Mouse (Mus musculus) bone marrow macrophage, adult 2 months (primary cell): ENCODE measurements at regions not wholly inside any gene's neighbourhood (a gene's known extent, or its start where the extent isn't known, plus 50 kb on each side); places are given as distances from the start of the nearest gene placed in this dataset.

Experiments used
- H3K27ac ChIP-seq: 2 replicates; pipeline ENCODE4 v1.5.1; 2012; ENCODE audit warnings: low read depth, low read length; ENCODE audit not compliant: insufficient read depth
- H3K4me1 ChIP-seq: 2 replicates; pipeline ENCODE4 v1.6.1; 2012; ENCODE audit warnings: low read length; ENCODE audit not compliant: control insufficient read depth, insufficient read depth
- H3K4me3 ChIP-seq: 2 replicates; pipeline ENCODE4 v1.5.1; 2012; ENCODE audit warnings: mild to moderate bottlenecking, low read length, moderate library complexity; ENCODE audit not compliant: insufficient read depth
- CTCF ChIP-seq: IDR thresholded peaks from 2 replicates; pipeline ENCODE4 v1.5.1; 2012; ENCODE audit warnings: low read depth, mild to moderate bottlenecking, low read length, moderate library complexity
- POLR2A ChIP-seq: IDR thresholded peaks from 2 replicates; pipeline ENCODE4 v1.6.1; 2012; ENCODE audit warnings: mild to moderate bottlenecking, low read depth, low read length, borderline replicate concordance

DNA sequence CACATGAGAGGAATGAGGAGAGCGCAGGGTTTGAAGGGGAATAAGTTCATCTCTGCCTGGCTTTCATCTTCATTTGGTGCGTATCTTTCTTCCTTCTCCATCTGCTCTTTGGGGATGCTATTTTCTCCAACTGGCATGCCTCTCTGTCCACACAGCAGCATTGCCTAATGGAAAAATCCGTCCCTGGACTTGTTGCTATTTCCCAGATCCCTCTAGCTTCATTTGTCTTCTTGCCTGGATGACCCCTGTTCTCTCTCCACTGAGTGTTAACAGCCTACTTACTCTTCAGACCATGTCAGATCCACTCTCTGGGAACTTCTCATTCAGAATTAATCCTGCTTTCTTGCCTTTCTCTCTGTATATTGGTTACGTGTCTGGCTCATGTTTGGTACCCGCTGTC is 102.7 kb upstream of the Pkn2 start:
- Histone ChIP-seq H3K4me3 (no peak overlapping the region), H3K27ac (no peak overlapping the region), H3K4me1 (no peaks in the 10 kb centered on the region)
- TF ChIP-seq CTCF, result no peak
- TF ChIP-seq POLR2A, result no peak

DNA sequence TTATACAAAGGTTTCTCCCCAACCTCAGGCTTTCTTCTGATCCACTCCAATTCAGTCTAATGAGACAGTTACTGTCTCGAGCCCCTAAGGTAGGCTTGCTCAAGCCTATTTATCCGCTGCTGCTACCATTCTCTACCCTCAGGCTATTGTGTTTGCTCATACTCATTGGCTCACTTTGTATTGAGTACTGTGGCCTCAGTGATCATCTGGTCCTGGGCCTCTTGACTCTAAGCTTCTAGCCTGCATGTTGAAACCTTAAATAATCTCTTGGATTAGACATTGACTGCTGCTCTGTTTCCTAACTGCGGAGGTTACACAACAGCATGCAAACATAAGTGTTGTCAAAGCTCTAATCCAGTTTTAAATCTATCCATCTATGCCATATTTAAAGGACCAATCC is 99.4 kb upstream of the Pkn2 start:
- TF ChIP-seq POLR2A (no peak), CTCF (no peak)
- Histone ChIP-seq H3K4me1 (no peaks in the 10 kb centered on the region), H3K4me3 (no peak overlapping the region), H3K27ac (no peak overlapping the region)

DNA sequence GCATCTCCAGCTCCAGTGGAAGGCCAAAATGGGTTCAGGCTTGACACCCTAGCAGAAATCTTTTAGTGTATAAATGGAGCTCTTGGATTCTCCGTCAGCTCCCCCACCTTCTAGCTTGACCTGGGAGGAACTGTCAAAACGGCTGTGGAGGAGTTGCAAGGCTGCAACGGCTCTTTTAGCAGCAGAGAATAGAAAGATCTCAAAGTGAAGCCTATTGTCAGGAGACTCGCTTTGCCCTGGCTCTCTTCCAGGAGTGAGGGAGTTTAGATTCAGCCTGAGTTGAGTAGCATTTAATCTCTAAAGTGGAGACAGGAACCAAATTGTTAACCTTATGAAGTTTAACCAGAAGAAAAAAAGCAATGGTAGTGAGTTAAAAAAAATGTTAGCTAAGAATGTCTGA is 97.4 kb upstream of the Pkn2 start:
- Histone ChIP-seq H3K27ac (no peak overlapping the region), H3K4me3 (no peak overlapping the region), H3K4me1 (no peaks in the 10 kb centered on the region)
- TF ChIP-seq CTCF (no peak), POLR2A (no peak)

DNA sequence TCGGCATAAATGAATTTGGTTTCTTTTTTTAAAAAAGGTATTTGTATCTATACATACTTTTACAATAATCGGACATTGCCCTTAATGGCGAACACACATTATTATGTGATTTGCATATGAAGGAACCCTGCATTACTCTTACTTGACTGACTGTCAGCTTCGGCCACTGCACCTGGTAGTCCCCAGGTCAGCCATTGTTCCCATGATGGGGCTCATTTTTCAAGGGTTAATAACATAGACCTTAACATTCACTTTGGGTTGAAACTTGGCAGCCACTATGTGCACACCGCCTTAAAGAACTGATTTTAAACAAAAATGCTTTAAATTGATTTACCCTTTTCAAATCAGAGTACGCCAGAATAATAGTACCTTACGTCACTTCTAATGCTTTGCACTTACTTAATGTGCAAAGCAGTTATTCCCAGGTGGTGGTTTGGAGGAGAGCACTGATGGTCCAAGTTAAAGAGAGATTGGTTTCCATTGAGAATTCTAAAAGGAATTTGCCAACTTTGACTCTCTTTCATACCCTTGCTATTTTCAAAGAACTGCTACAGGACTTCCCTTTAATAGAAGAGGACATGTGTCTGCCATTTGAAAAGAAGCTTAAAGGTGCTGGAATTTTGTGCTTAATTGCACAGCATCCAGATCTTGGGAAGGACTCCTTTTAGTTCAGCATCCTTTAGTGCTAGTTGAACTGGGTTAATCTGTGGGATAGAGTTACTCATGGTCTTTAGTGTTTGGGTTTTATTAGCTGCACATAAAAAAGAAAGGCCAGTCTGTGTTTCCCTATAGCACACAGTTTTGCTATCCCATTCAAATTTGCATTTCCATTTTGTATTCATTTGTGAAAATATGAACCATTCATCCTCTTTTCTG is 95.0 kb upstream of the Pkn2 start:
- Histone ChIP-seq H3K4me1 (no peaks in the 10 kb centered on the region), H3K4me3 (no peak overlapping the region), H3K27ac (no peak overlapping the region)
- TF ChIP-seq CTCF (no peak), POLR2A (no peak)

DNA sequence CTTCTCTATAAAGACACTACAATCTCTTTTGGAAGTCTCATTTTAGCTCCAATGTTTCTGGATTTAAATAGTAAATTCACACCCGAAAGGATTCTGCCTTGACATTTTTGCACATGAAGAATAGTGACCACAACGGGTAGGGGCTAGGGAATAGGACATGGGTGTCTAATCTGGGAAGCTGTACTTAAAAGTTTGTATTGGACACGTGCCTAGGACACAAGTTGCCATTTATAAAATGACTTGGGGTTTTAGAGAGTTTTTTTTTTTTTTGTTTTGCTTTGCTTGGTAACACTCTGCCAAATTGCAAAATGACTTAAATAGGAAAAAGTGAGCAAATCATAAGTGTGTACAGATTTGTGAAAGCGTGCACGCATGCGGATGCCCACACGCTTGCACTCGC is 93.8 kb upstream of the Pkn2 start:
- no peak for TF ChIP-seq CTCF
- TF ChIP-seq POLR2A, result no peak

DNA sequence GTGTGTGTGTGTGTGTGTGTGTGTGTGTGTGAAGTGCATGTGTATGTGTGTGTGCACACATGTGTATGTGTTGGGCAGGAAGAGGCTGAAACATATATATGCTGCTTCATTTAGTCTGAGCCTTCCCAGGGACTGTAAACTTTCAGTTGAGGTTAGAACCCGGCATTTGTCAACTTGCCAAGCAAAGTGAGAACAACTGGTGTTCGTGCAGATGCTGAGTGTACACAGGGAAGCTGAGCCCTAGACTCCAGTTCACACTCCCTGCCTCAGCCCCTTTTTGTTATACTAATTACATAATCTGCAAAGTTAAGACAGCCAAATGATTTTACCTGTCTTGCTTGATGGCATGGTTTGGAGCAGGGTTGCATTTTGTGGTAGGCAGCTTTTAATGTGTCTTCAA is 87.7 kb upstream of the Pkn2 start:
- Histone ChIP-seq H3K27ac (no peak overlapping the region), H3K4me3 (no peak overlapping the region), H3K4me1 (no peaks in the 10 kb centered on the region)
- TF ChIP-seq CTCF (no peak), POLR2A (no peak)

More for the DNA sequence above, 93.8 kb upstream of the Pkn2 start:
- Histone ChIP-seq H3K27ac (no peak overlapping the region), H3K4me3 (no peak overlapping the region), H3K4me1 (no peaks in the 10 kb centered on the region)

DNA sequence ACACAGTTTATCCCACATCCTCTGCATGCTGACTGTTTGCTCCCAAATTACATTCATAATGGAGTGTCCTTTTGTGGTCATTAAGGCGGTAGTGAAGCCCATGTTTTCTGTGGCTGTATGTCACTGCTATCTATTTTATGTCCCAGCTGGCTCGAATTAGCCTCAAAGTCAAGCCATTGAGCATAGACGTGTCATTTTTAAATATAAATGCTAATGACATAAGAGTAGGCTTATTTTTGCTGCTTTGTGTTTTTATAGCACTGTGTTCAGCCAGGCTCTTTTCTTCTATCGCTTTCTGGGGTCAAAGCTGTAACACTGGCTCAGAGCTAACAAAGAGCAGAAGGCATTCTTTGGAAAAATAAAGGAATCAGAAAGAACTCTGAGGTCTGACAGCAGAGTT is 83.8 kb upstream of the Pkn2 start:
- TF ChIP-seq POLR2A (no peak), CTCF (no peak)
- H3K27ac ChIP-seq, result no peak overlapping the region
- no peak overlapping the region for H3K4me3 ChIP-seq
- no peaks in the 10 kb centered on the region for H3K4me1 ChIP-seq

DNA sequence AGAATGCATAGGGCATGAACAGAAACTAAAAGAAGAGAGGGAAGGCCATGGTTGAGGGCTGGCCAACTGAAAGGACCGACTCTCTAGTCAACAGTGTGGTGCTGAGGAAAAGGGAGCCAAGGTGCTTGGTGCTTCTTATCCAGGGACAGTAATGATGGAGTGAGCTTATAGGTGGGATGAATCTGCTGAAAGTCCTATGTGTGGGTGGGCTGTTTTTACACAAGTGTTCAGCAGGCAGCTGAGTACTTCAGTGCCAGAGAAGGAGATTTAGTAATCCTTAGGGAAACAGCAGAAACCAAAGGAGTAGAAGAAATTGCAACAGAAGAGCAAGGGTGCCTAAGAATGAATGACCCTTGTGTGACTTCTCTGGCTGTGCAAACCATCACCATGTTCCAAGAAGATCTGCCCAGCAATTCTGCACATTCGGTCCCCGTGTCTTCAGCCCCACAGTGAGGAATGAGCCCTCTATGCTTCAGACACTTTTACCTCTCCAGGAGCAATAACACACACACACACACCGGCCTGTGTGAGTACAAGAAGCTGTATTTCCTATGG is 82.1 kb upstream of the Pkn2 start:
- TF ChIP-seq POLR2A (no peak), CTCF (no peak)
- no peak overlapping the region for H3K27ac ChIP-seq
- no peak overlapping the region for H3K4me3 ChIP-seq
- H3K4me1 ChIP-seq, result no peaks in the 10 kb centered on the region

DNA sequence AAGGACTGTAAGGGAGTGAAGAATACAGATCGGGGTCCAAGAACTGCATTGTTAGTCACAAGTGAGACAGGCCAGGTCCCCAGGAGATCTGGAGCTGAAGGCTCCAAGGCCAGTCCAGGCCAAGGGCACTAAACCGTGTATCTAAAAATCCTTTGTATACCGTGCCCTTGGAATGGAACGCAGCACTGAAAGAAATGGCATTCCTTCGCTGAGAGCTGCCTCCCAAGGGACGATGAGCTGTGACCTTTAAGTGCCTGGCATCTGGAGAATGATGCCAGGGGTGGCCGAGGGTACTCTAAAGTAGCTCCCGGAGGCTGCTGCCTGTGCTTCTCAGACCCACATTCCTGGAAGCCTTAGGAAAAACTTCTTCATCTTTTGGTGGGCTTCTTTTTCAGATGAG is 76.0 kb upstream of the Pkn2 start:
- Histone ChIP-seq H3K4me3 (no peak overlapping the region), H3K4me1 (no peaks in the 10 kb centered on the region), H3K27ac (no peak overlapping the region)
- TF ChIP-seq CTCF (no peak), POLR2A (no peak)

DNA sequence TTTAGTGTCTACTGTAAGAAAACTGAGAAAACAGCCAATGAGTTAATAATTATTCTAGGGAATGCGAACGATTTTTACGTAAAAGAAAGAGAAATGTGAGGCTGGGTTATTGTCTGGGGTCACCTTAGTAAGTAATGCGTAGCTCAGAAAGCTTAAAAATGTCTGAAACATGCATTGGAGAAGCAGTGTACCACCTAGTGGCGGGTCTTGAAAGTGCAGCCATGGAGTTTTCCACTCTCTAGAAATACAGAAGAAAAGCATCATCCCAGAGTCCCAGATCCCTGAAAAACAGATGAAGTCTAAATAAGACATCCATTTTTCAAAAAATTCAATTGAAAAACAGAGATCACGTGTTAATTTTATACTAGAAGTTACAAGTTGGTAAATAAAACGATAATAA is 67.0 kb upstream of the Pkn2 start:
- TF ChIP-seq CTCF, result no peak
- TF ChIP-seq POLR2A, result no peak
- H3K4me1 ChIP-seq, result no peaks in the 10 kb centered on the region
- H3K27ac ChIP-seq, result no peak overlapping the region
- H3K4me3 ChIP-seq, result no peak overlapping the region
